Mouse (Mus musculus) ovary, postnatal 36 days (tissue): ENCODE results near the gene Elf1.

Experiments
- DNase-seq: peaks from one replicate; pipeline ENCODE4 v3.0.0; 2022; ENCODE audit warnings: low spot score, mixed read lengths

Gene Elf1

GRCm38 (mm10) chr14:79490246-79490645, 9.3 kb downstream of the Elf1 start:
- no peak for DNase-seq

GRCm38 (mm10) chr14:79494349-79494748, 13.4 kb downstream of the Elf1 start:
- DNase-seq = no peak

- no peak for DNase-seq
Observed at GRCm38 (mm10) chr14:79499326-79499725, 18.3 kb downstream of the Elf1 start.

GRCm38 (mm10) chr14:79500756-79501155, 19.8 kb downstream of the Elf1 start:
- DNase-seq = no peak

GRCm38 (mm10) chr14:79503371-79504075, 22.5 kb downstream of the Elf1 start:
- no peak for DNase-seq

- DNase-seq = no peak
Observed at GRCm38 (mm10) chr14:79504246-79505006, 23.4 kb downstream of the Elf1 start.

GRCm38 (mm10) chr14:79506207-79506606, 25.2 kb downstream of the Elf1 start:
- no peak for DNase-seq

- no peak for DNase-seq
Observed at GRCm38 (mm10) chr14:79507846-79508245, 26.9 kb downstream of the Elf1 start.

- no peak for DNase-seq
Observed at GRCm38 (mm10) chr14:79508662-79509305, 27.8 kb downstream of the Elf1 start.

GRCm38 (mm10) chr14:79511521-79511920, 30.5 kb downstream of the Elf1 start:
- no peak for DNase-seq

GRCm38 (mm10) chr14:79513951-79514350, 33.0 kb downstream of the Elf1 start:
- no peak for DNase-seq

GRCm38 (mm10) chr14:79515100-79515499, 34.1 kb downstream of the Elf1 start:
- no peak for DNase-seq

- no peak for DNase-seq
Observed at GRCm38 (mm10) chr14:79515511-79516242, 34.7 kb downstream of the Elf1 start.

- DNase-seq = no peak
Observed at GRCm38 (mm10) chr14:79516243-79516610, 35.2 kb downstream of the Elf1 start.

- DNase-seq = no peak
Observed at GRCm38 (mm10) chr14:79516751-79517150, 35.8 kb downstream of the Elf1 start.

GRCm38 (mm10) chr14:79517185-79517740, 36.3 kb downstream of the Elf1 start:
- DNase-seq = no peak

GRCm38 (mm10) chr14:79518123-79518522, 37.1 kb downstream of the Elf1 start:
- DNase-seq = no peak

- DNase-seq = no peak
Observed at GRCm38 (mm10) chr14:79518761-79519662, 38.0 kb downstream of the Elf1 start.

- no peak for DNase-seq
Observed at GRCm38 (mm10) chr14:79519663-79519975, 38.6 kb downstream of the Elf1 start.

- no peak for DNase-seq
Observed at GRCm38 (mm10) chr14:79520612-79521011, 39.6 kb downstream of the Elf1 start.

- no peak for DNase-seq
Observed at GRCm38 (mm10) chr14:79521056-79521455, 40.1 kb downstream of the Elf1 start.
